Mouse (Mus musculus) limb, embryonic 10.5 days (tissue): Measurements from ENCODE around the gene Topbp1. TPM values are rescaled to one million over a fixed set of nuclear protein-coding genes. Genes with fewer than 3 reads are reported as not detected.
"Not testable (repeated sequence)": the region's sequence is repeated elsewhere in the genome, so short reads cannot be mapped to it uniquely, and the experiment has no call there.

Experiments used
- DNase-seq: peaks from one replicate; pipeline ENCODE4 v3.0.0-alpha.2; 2017; ENCODE audit warnings: low spot score
- H3K27ac ChIP-seq: fragments of 300-500 bp; sonication (generic); 2 replicates; pipeline ENCODE4 v1.5.1; 2016; ENCODE audit warnings: mild to moderate bottlenecking
- H3K27me3 ChIP-seq: fragments of 300-500 bp; sonication (generic); 2 replicates; pipeline ENCODE4 v1.6.1; 2016; ENCODE audit warnings: low read depth, mild to moderate bottlenecking; ENCODE audit not compliant: poor library complexity, severe bottlenecking
- H3K36me3 ChIP-seq: fragments of 300-500 bp; sonication (generic); 2 replicates; pipeline ENCODE4 v1.6.1; 2016; ENCODE audit warnings: mild to moderate bottlenecking, moderate library complexity
- H3K4me1 ChIP-seq: fragments of 300-500 bp; sonication (generic); 2 replicates; pipeline ENCODE4 v1.6.1; 2016
- H3K4me3 ChIP-seq: fragments of 300-500 bp; sonication (generic); 2 replicates; pipeline ENCODE4 v1.5.1; 2016; ENCODE audit warnings: mild to moderate bottlenecking, moderate library complexity
- H3K9me3 ChIP-seq: fragments of 300-500 bp; sonication (generic); replicated peaks from 2 replicates; pipeline ENCODE4 v1.6.1; 2016; ENCODE audit warnings: mild to moderate bottlenecking
- WGBS: fragments of 180-500 bp; shearing (Covaris S2); methylation state at CpG from one replicate; pipeline ENCODE4 v1.1.7; 2016; 5-methylcytosine and 5-hydroxymethylcytosine counted together
- polyA plus RNA-seq: library from polyadenylated mRNA; unstranded; fragments of >200 nt; fragmentation: Nextera tagmentation; extraction: Ambion mirVana; gene quantifications from 2 replicates; pipeline ENCODE4 v1.2.1, GENCODE M21; 2016

Topbp1 gene
- polyA plus RNA-seq, 1 experiment from 2014 or later: 90.2 TPM

DNA sequence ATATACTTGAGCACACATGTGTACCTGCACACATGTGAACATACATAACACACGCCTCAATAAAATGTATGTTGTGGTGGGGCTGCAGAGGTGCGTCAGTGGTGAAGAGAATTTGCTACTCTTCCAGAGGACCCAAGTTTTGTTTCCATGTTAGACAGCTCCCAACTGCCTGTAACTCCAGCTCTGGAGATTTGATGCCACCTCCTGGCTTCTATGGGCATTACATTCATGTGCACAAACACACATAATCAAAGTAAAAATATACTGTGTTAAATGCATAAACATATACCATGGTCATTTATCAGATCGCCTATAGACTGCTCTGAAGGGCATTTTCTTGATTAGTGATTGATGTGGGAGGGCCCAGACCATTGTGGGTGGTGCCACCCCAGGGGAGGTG is 2.3 kb upstream of the Topbp1 start:
- peak; percentile 51 for DNase-seq
- no peaks in the 10 kb centered on the region for H3K9me3 ChIP-seq
- 74% methylated on average over 3 of the region's 3 CpGs for WGBS
- H3K27me3 ChIP-seq: no peaks in the 10 kb centered on the region
- H3K4me3 ChIP-seq: no peak overlapping the region
- H3K4me1 ChIP-seq: peaks cover 10% of the 10 kb centered on the region
- no peak overlapping the region for H3K27ac ChIP-seq
- peaks cover 8% of the 10 kb centered on the region for H3K36me3 ChIP-seq

GRCm38 (mm10) chr9:103305332-103306041 is 472 bp downstream of the Topbp1 start:
- Histone ChIP-seq H3K9me3 (no peaks in the 10 kb centered on the region), H3K27ac (peak overlapping the region; percentile 98), H3K27me3 (no peaks in the 10 kb centered on the region), H3K4me3 (peak overlapping the region; percentile 94), H3K4me1 (peaks cover 10% of the 10 kb centered on the region), H3K36me3 (peaks cover 36% of the 10 kb centered on the region)
- under 1% methylated on average over 40 of the region's 40 CpGs for WGBS
- peak; percentile 36 for DNase-seq

- peaks cover 77% of the 10 kb centered on the region for H3K36me3 ChIP-seq
- peaks cover 10% of the 10 kb centered on the region for H3K4me1 ChIP-seq
Observed at GRCm38 (mm10) chr9:103309832-103310231, 4.8 kb downstream of the Topbp1 start.

GRCm38 (mm10) chr9:103324678-103325077 is 19.7 kb downstream of the Topbp1 start:
- Histone ChIP-seq H3K9me3 (no peaks in the 10 kb centered on the region), H3K4me3 (no peak overlapping the region), H3K27ac (no peak overlapping the region), H3K36me3 (peaks cover 99% of the 10 kb centered on the region), H3K27me3 (no peaks in the 10 kb centered on the region), H3K4me1 (no peaks in the 10 kb centered on the region)
- DNase-seq: no peak
- 100% methylated on average over 1 of the region's 2 CpGs for WGBS

More at GRCm38 (mm10) chr9:103309832-103310231, 4.8 kb downstream of the Topbp1 start:
- 91% methylated on average over 6 of the region's 6 CpGs for WGBS
- Histone ChIP-seq H3K4me3 (no peak overlapping the region), H3K9me3 (no peaks in the 10 kb centered on the region), H3K27me3 (no peaks in the 10 kb centered on the region), H3K27ac (no peak overlapping the region)
- no peak for DNase-seq

- no peaks in the 10 kb centered on the region for H3K27me3 ChIP-seq
- H3K9me3 ChIP-seq: no peaks in the 10 kb centered on the region
- H3K4me3 ChIP-seq: no peak overlapping the region
- no peaks in the 10 kb centered on the region for H3K4me1 ChIP-seq
- peaks cover 99% of the 10 kb centered on the region for H3K36me3 ChIP-seq
- no peak for DNase-seq
- WGBS: 96% methylated on average over 9 of the region's 9 CpGs
- no peak overlapping the region for H3K27ac ChIP-seq
Observed at GRCm38 (mm10) chr9:103326449-103326848, 21.4 kb downstream of the Topbp1 start.

- WGBS: 90% methylated on average over 6 of the region's 6 CpGs
- Histone ChIP-seq H3K4me1 (no peaks in the 10 kb centered on the region), H3K27me3 (no peaks in the 10 kb centered on the region), H3K27ac (no peak overlapping the region), H3K36me3 (peaks cover 100% of the 10 kb centered on the region), H3K9me3 (no peaks in the 10 kb centered on the region), H3K4me3 (no peak overlapping the region)
- no peak for DNase-seq
Observed at GRCm38 (mm10) chr9:103332663-103333062, 27.6 kb downstream of the Topbp1 start.

- no peak overlapping the region for H3K4me3 ChIP-seq
- peaks cover 98% of the 10 kb centered on the region for H3K36me3 ChIP-seq
- no peaks in the 10 kb centered on the region for H3K9me3 ChIP-seq
- DNase-seq: no peak
- no peak overlapping the region for H3K27ac ChIP-seq
- no peaks in the 10 kb centered on the region for H3K27me3 ChIP-seq
- no peaks in the 10 kb centered on the region for H3K4me1 ChIP-seq
Observed at GRCm38 (mm10) chr9:103336912-103337311, 31.9 kb downstream of the Topbp1 start.

GRCm38 (mm10) chr9:103347045-103347444 is 42.0 kb downstream of the Topbp1 start:
- DNase-seq: no peak

DNA sequence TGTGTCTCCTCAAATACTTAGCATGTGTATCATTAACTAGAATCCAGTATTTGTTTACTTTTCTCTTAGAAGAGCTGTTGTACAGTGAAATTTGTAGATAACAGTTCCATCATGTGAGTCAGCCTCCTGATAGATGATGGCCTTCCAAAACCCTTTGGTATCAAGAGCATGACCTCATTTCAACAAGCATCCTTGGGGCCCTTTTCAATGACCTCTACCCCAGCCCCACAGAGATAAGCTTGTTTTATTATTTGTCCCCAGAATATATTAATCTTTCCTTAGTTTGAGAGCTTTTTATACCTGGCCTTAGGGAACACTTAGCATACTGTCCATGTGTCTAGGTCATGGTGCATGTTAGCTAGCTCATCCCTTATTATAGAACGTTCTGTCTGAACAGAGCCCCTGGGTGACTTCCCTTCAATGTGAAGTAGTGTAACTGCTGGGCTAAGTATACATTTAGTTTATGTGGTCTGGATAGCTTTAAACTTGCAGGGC is 43.0 kb downstream of the Topbp1 start:
- no peak overlapping the region for H3K27ac ChIP-seq
- no peaks in the 10 kb centered on the region for H3K4me1 ChIP-seq
- H3K4me3 ChIP-seq: no peak overlapping the region
- peaks cover 98% of the 10 kb centered on the region for H3K36me3 ChIP-seq
- no peak for DNase-seq
- no peaks in the 10 kb centered on the region for H3K27me3 ChIP-seq
- no peaks in the 10 kb centered on the region for H3K9me3 ChIP-seq
- 88% methylated on average over 1 of the region's 1 CpGs for WGBS

More at GRCm38 (mm10) chr9:103347045-103347444, 42.0 kb downstream of the Topbp1 start:
- no peaks in the 10 kb centered on the region for H3K4me1 ChIP-seq
- H3K4me3 ChIP-seq: no peak overlapping the region
- H3K9me3 ChIP-seq: no peaks in the 10 kb centered on the region
- H3K27me3 ChIP-seq: no peaks in the 10 kb centered on the region
- no peak overlapping the region for H3K27ac ChIP-seq
- WGBS: 90% methylated on average over 4 of the region's 4 CpGs
- H3K36me3 ChIP-seq: peaks cover 99% of the 10 kb centered on the region

DNA sequence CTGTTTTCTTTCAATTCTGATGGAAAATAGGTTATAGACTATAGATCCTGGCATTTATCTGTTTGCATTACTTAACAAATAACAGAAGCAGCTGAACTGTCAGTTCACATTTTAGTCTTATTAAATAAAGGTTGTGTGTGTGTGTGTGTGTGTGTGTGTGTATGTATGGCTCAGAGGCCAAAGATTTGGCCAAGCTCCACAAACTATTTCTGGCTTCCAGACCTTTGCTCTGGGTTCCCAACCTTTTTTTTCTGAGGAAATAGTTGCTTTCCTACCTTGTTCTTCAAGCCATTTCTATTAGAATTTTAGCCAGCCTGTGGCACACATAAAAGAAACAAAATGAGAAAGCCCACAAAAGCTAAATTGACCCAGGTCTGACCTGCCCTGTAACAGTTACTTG is 43.8 kb downstream of the Topbp1 start:
- H3K9me3 ChIP-seq: no peaks in the 10 kb centered on the region
- DNase-seq: no peak
- H3K27ac ChIP-seq: no peak overlapping the region
- peaks cover 92% of the 10 kb centered on the region for H3K36me3 ChIP-seq
- H3K4me3 ChIP-seq: no peak overlapping the region
- no peaks in the 10 kb centered on the region for H3K4me1 ChIP-seq
- H3K27me3 ChIP-seq: no peaks in the 10 kb centered on the region

GRCm38 (mm10) chr9:103353500-103354260 is 48.7 kb downstream of the Topbp1 start:
- H3K27me3 ChIP-seq, H3K4me3 ChIP-seq, H3K27ac ChIP-seq, DNase-seq, H3K4me1 ChIP-seq, H3K9me3 ChIP-seq: not testable (repeated sequence)
- H3K36me3 ChIP-seq: peaks cover 81% of the 10 kb centered on the region
- 89% methylated on average over 7 of the region's 7 CpGs for WGBS

DNA sequence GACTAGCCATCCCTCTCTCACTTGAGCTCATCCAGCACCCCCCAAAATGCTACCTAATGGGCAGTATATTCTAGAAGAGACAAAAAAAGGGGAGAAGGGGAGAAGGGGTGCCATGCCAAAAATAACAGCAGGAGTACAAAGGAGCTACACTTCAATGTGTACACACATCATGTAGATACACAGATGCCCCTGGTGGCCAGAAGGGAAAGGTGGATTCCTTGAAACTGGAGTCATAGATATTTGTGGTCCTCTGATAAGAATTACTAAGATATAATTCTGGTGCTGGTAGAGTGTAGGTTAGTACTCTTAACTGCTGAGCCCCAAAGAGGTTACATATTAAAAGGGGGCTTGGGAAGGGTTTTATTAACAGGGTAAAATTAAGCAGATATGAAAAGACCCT is 52.9 kb downstream of the Topbp1 start:
- Histone ChIP-seq H3K4me1 (0 out of 2 replicates have a peak, but pooled peaks cover 4% of the 10 kb centered on the region), H3K27me3 (no peaks in the 10 kb centered on the region), H3K9me3 (no peaks in the 10 kb centered on the region), H3K36me3 (peaks cover 81% of the 10 kb centered on the region), H3K4me3 (no peak overlapping the region), H3K27ac (no peak overlapping the region)
- DNase-seq: no peak

DNA sequence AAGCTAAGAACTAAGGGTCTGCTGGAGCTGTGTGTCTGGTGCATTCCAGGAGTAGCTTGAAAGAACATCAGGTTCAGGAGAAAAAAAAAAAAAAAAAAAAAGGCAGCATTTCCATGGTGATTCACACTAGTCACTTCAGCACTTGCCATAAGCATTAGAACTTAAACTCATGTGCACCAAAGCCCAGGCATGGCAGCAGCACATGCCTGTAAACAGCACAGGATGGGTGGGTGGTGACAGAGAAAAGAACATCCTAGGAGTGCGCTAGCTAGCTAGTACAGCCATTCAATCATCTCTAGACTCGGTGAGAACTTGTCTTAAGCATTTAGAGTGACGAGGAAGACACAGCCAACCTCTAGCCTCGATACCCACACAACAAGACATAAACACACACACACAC is 53.5 kb downstream of the Topbp1 start:
- no peaks in the 10 kb centered on the region for H3K9me3 ChIP-seq
- peaks cover 10% of the 10 kb centered on the region for H3K4me1 ChIP-seq
- H3K27ac ChIP-seq: no peak overlapping the region
- no peak overlapping the region for H3K4me3 ChIP-seq
- H3K36me3 ChIP-seq: peaks cover 85% of the 10 kb centered on the region
- no peak for DNase-seq
- WGBS: 91% methylated on average over 4 of the region's 4 CpGs
- no peaks in the 10 kb centered on the region for H3K27me3 ChIP-seq
